Mouse (Mus musculus): ENCODE data around the gene Cpz. TPM values are rescaled to one million over a fixed set of nuclear protein-coding genes. Genes with fewer than 3 reads are reported as not detected.

The Cpz gene
- polyA plus RNA-seq, 1 experiment from 2014 or later, result 1.2 TPM

DNA sequence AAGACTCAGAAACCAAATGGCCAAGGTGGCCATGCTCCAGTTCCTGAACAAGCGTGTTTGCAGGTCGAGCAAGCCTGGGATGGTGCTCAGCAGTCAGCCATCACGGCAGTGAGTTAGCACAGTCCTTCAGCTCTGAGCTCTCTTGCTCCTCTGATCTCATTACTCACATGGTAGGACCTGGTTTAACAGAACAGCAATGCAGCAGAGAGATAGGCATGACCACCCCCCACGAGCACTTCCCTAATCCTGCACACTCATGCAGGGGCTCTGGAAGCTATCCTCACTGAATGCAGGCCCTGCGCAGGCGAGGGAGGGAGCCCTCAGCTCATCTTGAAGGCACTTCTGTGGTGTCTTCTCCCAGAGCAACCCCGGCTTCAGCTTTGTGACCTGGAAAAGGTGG lies 30.9 kb upstream of the Cpz start:
- 94% methylated on average over 7 of the region's 7 CpGs for WGBS
- no peak for ATAC-seq
- H3K36me3 ChIP-seq (ENCODE audit: control insufficient read depth, insufficient read depth, low read length), result peaks cover 15% of the 10 kb centered on the region

DNA sequence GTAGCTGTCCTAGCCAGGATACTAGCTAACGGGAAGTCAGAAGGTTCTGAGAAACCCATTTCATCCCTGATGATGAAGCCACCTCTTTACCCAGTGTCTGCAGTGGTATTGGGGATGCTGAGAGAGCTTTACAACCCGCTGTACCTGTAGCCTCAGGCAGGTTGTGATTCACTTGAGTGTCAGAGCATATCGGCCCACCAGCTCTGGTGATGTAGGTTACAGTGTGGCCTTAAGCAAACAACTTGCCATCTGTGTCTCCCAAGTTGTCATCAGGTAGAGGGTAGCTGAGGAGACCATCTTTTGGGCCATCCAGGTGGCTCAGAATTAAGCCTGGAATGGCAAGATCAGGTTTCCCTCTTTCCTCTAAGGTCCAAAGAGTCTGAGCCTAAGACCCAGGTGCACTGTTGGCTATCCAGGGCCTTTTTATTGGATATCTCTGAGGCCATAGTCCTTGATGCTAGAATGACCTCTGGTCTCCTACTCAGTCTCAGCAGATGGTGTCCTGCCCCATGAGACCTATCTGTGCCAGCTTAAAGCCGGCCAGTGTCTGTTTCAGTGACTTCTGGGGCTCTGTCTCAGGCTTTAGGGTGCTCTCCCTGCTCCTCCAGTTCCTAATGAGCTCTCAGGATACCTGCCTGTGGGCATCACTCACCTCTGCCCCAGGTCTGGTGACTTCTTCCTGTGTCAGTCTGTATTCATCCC lies 27.5 kb upstream of the Cpz start:
- H3K9me3 ChIP-seq (ENCODE audit: control insufficient read depth, low read length), result no peaks in the 10 kb centered on the region
- H3K9ac ChIP-seq (ENCODE audit: low read depth, low read length), result no peak overlapping the region
- no peak overlapping the region for H3K4me3 ChIP-seq (ENCODE audit: low read length)
- peaks cover 10% of the 10 kb centered on the region; the same call in 1 of the 2 replicates for H3K36me3 ChIP-seq (ENCODE audit: control insufficient read depth, insufficient read depth, low read length)
- no peak overlapping the region for H3K27ac ChIP-seq (ENCODE audit: low read depth, low read length)
- no peak for ATAC-seq
- H3K27me3 ChIP-seq (replicated peaks; ENCODE audit: control insufficient read depth, insufficient read depth, low read length), result no peaks in the 10 kb centered on the region
- no peaks in the 10 kb centered on the region; the same call in 1 of the 2 replicates for H3K4me1 ChIP-seq (ENCODE audit: control insufficient read depth, insufficient read depth, low read depth, low read length)
- no peak overlapping the region for H3K4me2 ChIP-seq (ENCODE audit: low read length)
- WGBS, result 80% methylated on average over 4 of the region's 4 CpGs

More for the DNA sequence above, 30.9 kb upstream of the Cpz start:
- Histone ChIP-seq H3K9ac (ENCODE audit: low read depth, low read length) (no peak overlapping the region), H3K4me2 (ENCODE audit: low read length) (no peak overlapping the region), H3K27me3 (replicated peaks; ENCODE audit: control insufficient read depth, insufficient read depth, low read length) (no peaks in the 10 kb centered on the region), H3K4me3 (ENCODE audit: low read length) (no peak overlapping the region), H3K27ac (ENCODE audit: low read depth, low read length) (no peak overlapping the region), H3K9me3 (ENCODE audit: control insufficient read depth, low read length) (no peaks in the 10 kb centered on the region), H3K4me1 (ENCODE audit: control insufficient read depth, insufficient read depth, low read depth, low read length) (no peaks in the 10 kb centered on the region; the same call in 1 of the 2 replicates)

DNA sequence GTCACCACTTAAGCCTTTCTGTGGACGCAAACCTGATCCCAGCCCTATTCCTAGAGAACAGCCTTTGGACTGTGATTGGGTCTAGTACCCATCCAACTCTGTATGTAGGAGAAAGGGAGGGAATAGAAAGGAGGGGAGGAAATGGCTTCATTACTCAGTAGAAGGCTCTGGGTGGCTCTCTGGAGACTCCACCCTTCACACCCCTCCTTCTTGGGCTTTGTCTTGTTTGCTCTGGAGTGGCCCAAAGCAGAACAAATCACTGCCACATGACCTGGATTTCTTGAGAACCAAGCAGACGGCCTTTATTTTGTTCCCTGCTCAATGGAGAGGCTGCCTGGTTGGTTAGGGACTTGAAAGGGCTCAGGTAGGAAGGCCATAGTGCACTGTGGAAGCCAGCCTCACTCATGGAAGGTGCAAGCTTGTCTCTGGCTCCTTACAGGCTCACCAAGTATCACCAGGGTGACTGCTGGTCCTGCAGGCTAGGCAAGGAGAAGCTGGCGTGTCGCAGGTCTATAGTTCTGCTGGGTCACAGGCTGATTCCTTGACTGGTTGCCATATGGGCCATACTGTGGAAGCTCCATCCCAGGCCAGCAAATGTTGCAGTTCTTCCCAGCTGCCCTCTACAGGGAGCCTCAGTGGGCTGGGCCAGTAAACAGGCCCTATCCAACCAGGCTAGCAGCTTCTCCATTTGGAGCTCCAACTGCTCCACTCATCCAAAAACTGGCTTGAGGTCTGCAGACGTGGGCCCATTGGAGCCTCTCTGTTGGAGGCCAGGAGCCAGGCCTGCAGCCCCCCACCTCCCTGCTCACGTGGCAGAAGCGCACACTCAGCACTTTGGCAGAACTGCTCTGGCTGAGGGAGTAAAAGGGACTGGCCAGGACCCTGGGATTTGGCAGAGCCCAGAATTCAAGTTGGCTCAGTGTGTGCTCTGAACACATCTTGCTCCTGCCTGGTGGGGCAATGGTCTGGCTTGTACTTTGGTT lies 26.6 kb upstream of the Cpz start:
- H3K4me2 ChIP-seq (ENCODE audit: low read length), result no peak overlapping the region
- 44% methylated on average over 7 of the region's 7 CpGs for WGBS
- H3K4me1 ChIP-seq (ENCODE audit: control insufficient read depth, insufficient read depth, low read depth, low read length), result no peaks in the 10 kb centered on the region; the same call in 1 of the 2 replicates
- H3K4me3 ChIP-seq (ENCODE audit: low read length), result no peak overlapping the region
- H3K27ac ChIP-seq (ENCODE audit: low read depth, low read length), result no peak overlapping the region
- no peak overlapping the region for H3K9ac ChIP-seq (ENCODE audit: low read depth, low read length)
- ATAC-seq, result peak; percentile 68
- peaks cover 4% of the 10 kb centered on the region; the same call in 1 of the 2 replicates for H3K36me3 ChIP-seq (ENCODE audit: control insufficient read depth, insufficient read depth, low read length)
- H3K9me3 ChIP-seq (ENCODE audit: control insufficient read depth, low read length), result no peaks in the 10 kb centered on the region
- H3K27me3 ChIP-seq (replicated peaks; ENCODE audit: control insufficient read depth, insufficient read depth, low read length), result no peaks in the 10 kb centered on the region

DNA sequence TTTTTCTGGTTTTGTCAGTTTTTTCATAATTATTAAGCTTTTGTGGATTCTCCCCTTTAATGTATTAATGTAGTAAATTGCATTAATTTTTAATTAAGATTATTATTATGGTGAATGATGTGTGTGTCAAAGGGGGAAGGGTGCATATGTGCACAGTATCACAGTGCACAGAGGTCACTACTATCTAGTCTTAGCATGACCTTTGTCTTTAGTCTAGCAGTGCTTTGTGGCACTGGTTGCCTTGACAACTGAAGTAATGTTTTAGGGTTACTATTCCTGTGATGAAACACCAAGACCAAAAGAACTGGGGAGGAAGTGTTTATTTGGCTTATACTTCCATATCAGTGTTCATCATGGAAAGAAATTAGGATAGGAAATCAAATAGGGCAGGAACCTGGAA lies 20.6 kb upstream of the Cpz start:
- no peak overlapping the region for H3K9ac ChIP-seq (ENCODE audit: low read depth, low read length)
- H3K4me3 ChIP-seq (ENCODE audit: low read length), result no peak overlapping the region
- H3K4me2 ChIP-seq (ENCODE audit: low read length), result no peak overlapping the region
- H3K27me3 ChIP-seq (replicated peaks; ENCODE audit: control insufficient read depth, insufficient read depth, low read length), result no peaks in the 10 kb centered on the region
- H3K36me3 ChIP-seq (ENCODE audit: control insufficient read depth, insufficient read depth, low read length), result no peaks in the 10 kb centered on the region
- no peaks in the 10 kb centered on the region for H3K9me3 ChIP-seq (ENCODE audit: control insufficient read depth, low read length)
- ATAC-seq, result no peak
- H3K27ac ChIP-seq (ENCODE audit: low read depth, low read length), result no peak overlapping the region
- no peaks in the 10 kb centered on the region for H3K4me1 ChIP-seq (ENCODE audit: control insufficient read depth, insufficient read depth, low read depth, low read length)

DNA sequence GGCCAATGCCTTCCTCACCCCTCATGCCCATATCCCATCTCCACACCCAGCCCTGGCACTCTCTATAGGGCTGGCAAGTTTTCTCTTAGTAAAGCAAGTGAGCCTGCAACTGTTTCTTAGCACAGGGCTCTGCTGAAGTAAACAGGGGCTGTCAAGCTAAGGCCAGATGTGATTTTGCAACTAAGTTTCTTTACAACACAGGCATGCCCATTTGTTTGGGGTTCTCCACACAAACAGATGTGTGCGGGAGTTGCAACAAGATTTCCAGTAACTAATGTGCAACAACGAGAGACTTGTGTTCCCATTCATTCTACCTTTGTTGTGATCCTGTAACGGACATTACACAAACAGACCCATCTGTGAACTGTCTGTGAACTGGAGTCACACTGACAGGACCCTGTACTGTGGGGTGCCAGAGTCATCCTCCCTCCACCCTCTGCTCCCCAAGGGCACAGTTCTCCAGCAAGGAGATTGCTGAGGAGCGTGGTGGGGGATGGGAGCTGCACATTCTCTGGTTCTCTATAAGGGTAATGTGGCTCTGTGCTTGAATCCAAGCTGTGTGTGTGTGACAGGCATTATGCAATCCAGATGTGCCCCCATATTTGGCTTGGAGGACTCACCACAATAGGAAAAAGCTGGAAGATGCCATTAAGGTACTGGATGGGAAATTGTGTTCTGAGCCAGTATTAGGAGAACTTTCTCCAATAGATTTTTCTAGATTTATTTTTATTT lies 15.7 kb upstream of the Cpz start:
- Histone ChIP-seq H3K27me3 (replicated peaks; ENCODE audit: control insufficient read depth, insufficient read depth, low read length) (no peaks in the 10 kb centered on the region), H3K4me3 (ENCODE audit: low read length) (no peak overlapping the region), H3K4me1 (ENCODE audit: control insufficient read depth, insufficient read depth, low read depth, low read length) (no peaks in the 10 kb centered on the region), H3K27ac (ENCODE audit: low read depth, low read length) (no peak overlapping the region), H3K9ac (ENCODE audit: low read depth, low read length) (no peak overlapping the region), H3K9me3 (ENCODE audit: control insufficient read depth, low read length) (no peaks in the 10 kb centered on the region), H3K4me2 (ENCODE audit: low read length) (no peak overlapping the region), H3K36me3 (ENCODE audit: control insufficient read depth, insufficient read depth, low read length) (no peaks in the 10 kb centered on the region)
- WGBS, result 63% methylated on average over 4 of the region's 4 CpGs
- ATAC-seq, result no peak

DNA sequence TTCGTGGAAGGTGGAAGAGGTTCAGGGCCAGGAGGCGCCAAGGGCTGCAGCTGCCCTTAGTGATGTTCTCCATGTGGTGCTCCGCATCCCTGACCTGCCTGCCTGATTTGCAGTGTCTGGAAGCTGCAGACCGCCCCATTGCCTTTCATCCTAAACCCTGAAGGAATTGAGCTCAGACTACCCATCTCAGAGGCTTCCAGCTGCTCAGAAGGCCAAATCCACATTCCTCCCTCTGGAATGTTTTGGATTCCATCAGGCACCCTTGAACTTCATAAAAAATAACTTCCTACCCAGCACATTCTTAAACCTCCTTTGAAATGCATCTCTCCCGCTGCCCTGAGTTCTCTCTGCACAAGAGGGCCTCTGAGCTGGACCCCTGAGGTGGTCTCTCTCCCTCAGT lies 15.1 kb upstream of the Cpz start:
- no peak overlapping the region for H3K4me2 ChIP-seq (ENCODE audit: low read length)
- no peak overlapping the region for H3K9ac ChIP-seq (ENCODE audit: low read depth, low read length)
- ATAC-seq, result no peak
- 59% methylated on average over 5 of the region's 5 CpGs for WGBS
- H3K9me3 ChIP-seq (ENCODE audit: control insufficient read depth, low read length), result no peaks in the 10 kb centered on the region
- H3K27ac ChIP-seq (ENCODE audit: low read depth, low read length), result no peak overlapping the region
- H3K27me3 ChIP-seq (replicated peaks; ENCODE audit: control insufficient read depth, insufficient read depth, low read length), result no peaks in the 10 kb centered on the region
- H3K4me3 ChIP-seq (ENCODE audit: low read length), result no peak overlapping the region
- H3K4me1 ChIP-seq (ENCODE audit: control insufficient read depth, insufficient read depth, low read depth, low read length), result no peaks in the 10 kb centered on the region
- no peaks in the 10 kb centered on the region for H3K36me3 ChIP-seq (ENCODE audit: control insufficient read depth, insufficient read depth, low read length)

DNA sequence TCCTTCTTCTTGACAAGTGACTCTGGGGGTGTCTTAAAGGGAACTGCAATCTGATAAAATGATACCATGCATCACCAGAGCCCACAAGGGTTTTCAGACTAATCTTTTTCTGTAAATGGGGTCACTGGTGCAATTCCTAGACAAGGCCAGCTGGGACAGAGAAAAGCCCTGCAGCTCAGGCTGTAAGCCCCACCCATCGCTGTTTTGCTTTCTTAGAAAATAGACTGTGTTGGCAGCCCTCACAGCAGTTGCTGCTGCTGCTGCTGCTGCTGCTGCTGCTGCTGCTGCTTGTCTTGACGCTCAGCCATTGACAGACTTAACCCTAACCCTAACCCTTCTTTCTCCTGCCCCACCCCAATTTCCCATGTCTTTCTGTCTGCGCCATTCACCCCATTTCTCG lies 14.1 kb upstream of the Cpz start:
- no peak for ATAC-seq
- H3K36me3 ChIP-seq (ENCODE audit: control insufficient read depth, insufficient read depth, low read length), result no peaks in the 10 kb centered on the region
- no peaks in the 10 kb centered on the region for H3K27me3 ChIP-seq (replicated peaks; ENCODE audit: control insufficient read depth, insufficient read depth, low read length)
- no peak overlapping the region for H3K27ac ChIP-seq (ENCODE audit: low read depth, low read length)
- WGBS, result 62% methylated on average over 4 of the region's 4 CpGs
- H3K9ac ChIP-seq (ENCODE audit: low read depth, low read length), result no peak overlapping the region
- no peak overlapping the region for H3K4me2 ChIP-seq (ENCODE audit: low read length)
- no peak overlapping the region for H3K4me3 ChIP-seq (ENCODE audit: low read length)
- no peaks in the 10 kb centered on the region for H3K4me1 ChIP-seq (ENCODE audit: control insufficient read depth, insufficient read depth, low read depth, low read length)
- H3K9me3 ChIP-seq (ENCODE audit: control insufficient read depth, low read length), result no peaks in the 10 kb centered on the region

DNA sequence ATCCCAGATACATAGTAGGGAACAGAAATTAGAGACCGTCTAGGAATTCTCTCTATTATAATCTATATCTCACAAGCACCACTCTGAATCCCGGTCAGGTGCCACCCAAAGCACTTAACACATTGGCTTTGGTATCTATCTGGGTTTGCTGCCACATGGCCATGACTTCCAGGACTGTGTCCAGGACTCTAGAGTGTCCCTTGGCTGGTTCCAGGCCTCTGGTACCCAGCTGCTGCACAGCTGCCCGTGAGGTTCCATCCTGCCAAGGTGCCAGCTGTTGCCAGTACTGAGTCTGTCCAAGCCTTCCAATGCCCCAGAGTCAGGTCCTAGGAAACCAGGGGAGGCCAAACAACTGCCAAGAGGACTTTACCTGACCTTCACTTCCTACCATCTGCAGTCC lies 12.5 kb upstream of the Cpz start:
- Histone ChIP-seq H3K27ac (ENCODE audit: low read depth, low read length) (no peak overlapping the region), H3K9ac (ENCODE audit: low read depth, low read length) (no peak overlapping the region), H3K27me3 (replicated peaks; ENCODE audit: control insufficient read depth, insufficient read depth, low read length) (no peaks in the 10 kb centered on the region), H3K36me3 (ENCODE audit: control insufficient read depth, insufficient read depth, low read length) (no peaks in the 10 kb centered on the region), H3K4me3 (ENCODE audit: low read length) (no peak overlapping the region), H3K9me3 (ENCODE audit: control insufficient read depth, low read length) (no peaks in the 10 kb centered on the region), H3K4me2 (ENCODE audit: low read length) (no peak overlapping the region), H3K4me1 (ENCODE audit: control insufficient read depth, insufficient read depth, low read depth, low read length) (no peaks in the 10 kb centered on the region)
- WGBS, result 83% methylated on average over 3 of the region's 3 CpGs
- ATAC-seq, result no peak

DNA sequence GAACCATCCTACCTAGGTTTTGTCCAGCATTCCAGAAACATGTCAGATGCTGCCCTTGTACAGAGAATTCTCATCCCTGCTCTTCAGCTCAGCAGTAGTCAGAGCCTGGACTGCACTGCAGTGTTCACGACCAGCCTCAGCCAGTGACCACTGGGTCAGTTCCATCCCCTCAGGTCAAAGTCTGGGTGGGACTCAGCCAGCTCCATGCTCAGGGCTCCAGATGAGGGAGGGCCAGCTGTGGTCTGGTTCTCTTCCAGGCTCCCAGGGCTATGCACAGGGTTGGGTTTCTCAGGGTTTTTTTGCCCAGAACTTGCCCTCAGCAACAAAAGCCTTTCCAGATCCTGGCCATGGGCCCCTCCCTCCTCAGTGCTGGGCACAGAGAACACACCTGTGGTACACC lies 12.0 kb upstream of the Cpz start:
- H3K36me3 ChIP-seq (ENCODE audit: control insufficient read depth, insufficient read depth, low read length), result no peaks in the 10 kb centered on the region
- ATAC-seq, result no peak

More for the DNA sequence above, 12.0 kb upstream of the Cpz start:
- no peaks in the 10 kb centered on the region for H3K9me3 ChIP-seq (ENCODE audit: control insufficient read depth, low read length)
- no peak overlapping the region for H3K27ac ChIP-seq (ENCODE audit: low read depth, low read length)
- no peak overlapping the region for H3K4me3 ChIP-seq (ENCODE audit: low read length)
- no peaks in the 10 kb centered on the region for H3K4me1 ChIP-seq (ENCODE audit: control insufficient read depth, insufficient read depth, low read depth, low read length)
- H3K9ac ChIP-seq (ENCODE audit: low read depth, low read length), result no peak overlapping the region
- no peak overlapping the region for H3K4me2 ChIP-seq (ENCODE audit: low read length)
- H3K27me3 ChIP-seq (replicated peaks; ENCODE audit: control insufficient read depth, insufficient read depth, low read length), result no peaks in the 10 kb centered on the region
- WGBS, result 68% methylated on average over 1 of the region's 1 CpGs
